Mouse (Mus musculus) skeletal muscle tissue, adult 2 months (tissue): Measurements from ENCODE around the gene Ap1s3.

Experiments
- DNase-seq: peaks from one replicate; pipeline ENCODE4 v3.0.0-alpha.2; 2012; ENCODE audit warnings: low read depth, low spot score

Ap1s3 gene

DNA sequence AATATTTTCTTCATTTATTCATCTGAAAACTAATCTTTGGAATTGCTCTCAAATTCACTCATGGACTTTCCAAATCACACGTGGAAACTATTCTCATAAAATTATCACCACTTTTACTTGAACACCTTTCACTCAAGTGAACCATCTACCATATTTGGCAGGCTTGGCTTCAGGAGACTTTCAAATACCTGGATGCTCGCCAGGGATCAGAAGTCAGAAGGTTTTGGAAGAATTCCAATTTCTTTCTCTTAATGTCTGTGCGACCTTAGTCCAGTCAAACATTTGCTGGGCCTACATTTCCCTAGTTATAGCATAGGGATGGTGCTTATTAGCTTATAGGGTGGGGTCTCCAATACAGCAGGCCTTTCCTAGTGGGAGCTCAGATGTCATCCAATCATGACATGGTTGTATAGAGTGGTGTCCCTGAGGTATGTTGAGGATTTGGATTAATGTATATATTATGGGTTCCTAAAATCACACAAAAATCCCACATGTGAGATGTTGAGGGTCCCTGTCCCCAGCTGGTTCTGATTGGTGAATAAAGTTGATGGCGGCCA is 79.0 kb downstream of the Ap1s3 start:
- no peak for DNase-seq

DNA sequence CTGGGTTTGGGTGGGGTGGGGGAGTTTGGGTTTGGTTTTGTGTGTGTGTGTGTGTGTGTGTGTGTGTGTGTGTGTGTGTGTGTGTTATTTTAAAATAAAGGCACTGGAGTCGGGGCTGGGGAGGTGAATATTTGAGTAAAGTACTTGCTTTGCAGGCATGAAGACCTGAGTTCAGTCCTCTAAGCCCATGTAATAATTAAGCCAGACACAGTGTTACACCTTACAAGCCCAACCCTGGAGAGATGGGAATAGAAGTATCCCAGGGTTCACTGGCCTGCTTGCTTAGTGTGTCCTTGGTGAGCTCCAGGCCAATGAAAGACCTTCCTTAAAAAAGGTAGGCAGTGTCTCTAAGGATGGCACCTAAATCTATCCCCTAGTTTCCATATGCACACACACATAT is 80.7 kb downstream of the Ap1s3 start:
- DNase-seq, result no peak

DNA sequence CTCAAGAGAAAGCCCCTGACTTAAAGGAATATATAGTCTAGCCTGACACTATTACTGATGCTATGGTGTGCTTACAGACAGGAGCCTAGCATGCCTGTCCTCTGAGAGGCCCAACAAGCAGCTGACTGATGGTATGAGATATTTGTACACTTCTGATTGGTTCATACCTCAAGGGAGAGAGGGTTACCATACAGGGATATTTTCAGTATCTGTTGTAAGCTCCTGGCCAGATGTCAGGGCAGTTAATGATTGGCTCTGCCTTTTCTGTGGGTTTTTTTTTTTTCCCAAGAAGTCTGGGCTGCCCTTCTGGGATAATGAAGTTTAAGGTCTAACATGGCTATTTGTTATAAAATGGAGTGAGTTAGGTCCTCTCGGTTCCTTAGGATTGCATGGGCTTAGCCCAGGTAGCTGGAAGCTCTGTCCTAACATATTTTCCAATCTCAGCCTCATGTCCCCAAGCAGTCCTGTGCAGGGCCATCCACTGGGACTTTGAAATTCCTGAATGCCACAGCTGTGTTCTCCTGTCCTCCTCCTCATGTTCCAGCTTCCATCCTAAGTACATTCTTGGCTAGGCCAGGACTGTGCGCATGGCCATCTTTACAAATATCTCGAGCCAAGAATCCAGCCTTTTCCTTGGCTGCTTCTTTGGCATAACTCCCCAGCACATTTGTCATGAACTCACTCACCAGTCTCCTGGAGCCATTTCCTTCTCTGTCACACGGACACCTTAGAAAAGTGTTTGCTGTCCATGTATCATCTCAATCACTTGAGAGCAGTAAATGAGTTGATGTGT is 81.6 kb downstream of the Ap1s3 start:
- DNase-seq, result peak; percentile 34

DNA sequence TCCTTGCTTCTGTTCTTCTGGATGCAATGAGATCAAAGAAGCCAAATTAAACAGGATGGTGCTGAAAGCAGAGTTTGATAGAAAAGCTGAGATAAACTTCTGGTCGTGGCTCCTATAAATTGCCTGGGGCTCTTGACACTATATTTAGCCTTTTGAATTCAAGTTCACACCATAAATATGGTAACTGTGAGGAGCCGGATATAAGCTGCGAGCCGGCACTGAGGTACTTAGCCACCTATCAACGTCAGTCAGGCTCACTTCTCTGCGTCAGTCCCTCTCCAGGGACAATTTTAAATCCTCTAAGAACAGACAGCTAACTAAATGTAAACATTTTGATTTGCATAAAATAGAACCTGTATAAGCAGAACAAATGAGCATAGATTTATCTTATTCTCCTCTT is 82.3 kb downstream of the Ap1s3 start:
- no peak for DNase-seq

DNA sequence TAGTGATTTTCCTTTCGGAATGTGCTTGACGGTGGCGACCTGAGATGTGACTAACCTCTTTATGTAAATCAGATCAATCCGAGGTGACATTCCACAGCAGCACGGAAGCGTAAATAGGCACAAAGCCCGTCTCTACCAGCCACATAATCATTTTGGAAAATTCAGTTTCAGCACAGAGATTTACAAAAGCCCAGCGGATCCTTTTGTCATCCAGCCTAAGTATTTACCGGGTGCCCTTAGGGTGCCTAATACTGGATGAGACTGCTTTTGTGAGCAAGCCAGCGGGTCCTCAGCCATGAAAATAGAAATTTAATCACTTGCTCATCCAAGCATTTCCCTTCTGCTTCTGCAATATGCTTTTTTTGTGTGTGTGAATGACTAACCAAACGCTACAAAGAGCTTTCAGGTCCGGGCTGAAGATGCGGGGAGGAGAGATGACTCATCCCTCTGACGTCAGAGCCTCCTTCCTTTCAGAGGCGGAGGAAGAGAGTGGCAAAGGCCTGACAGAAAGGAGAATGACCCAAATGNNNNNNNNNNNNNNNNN is 90.6 kb downstream of the Ap1s3 start:
- peak; percentile 32 for DNase-seq

DNA sequence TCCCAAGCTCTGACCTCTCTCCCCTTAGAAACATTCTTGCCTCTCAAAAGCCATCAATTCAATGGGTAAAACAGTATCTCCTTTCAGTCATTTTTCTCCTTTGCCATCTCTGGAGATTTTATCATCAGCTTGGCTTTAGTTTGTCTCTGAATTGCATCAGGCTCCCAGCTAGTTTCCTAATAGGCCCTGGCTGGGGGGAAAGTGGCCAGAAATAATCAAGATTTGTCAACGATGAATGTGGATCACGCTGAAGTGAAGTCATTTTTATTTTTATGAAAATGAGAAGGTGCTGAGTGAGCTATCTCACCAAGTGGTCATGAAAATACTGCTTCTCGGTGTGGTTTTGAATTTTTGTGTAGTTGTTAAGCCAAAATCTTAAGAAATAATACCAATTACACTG is 94.4 kb downstream of the Ap1s3 start:
- peak; percentile 67 for DNase-seq

DNA sequence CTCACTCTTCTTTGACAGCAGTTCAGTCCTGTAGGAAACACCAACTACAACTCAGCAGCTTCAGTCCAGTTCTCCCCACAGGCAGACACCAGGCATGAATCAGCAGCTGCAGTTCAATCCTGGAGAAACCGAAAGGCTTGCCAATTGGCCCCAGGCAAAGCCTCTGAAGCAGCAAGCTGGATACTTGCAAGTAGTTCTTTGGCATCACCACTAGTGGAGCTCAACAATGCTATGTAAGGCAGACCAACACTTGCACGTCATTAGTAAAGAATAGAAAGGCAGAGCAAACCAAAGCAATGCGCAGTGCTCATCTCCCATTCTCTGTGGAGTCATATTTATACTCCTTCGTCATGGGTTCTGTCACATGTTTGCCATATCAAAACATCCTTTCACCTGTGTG is 99.9 kb downstream of the Ap1s3 start:
- DNase-seq, result no peak

DNA sequence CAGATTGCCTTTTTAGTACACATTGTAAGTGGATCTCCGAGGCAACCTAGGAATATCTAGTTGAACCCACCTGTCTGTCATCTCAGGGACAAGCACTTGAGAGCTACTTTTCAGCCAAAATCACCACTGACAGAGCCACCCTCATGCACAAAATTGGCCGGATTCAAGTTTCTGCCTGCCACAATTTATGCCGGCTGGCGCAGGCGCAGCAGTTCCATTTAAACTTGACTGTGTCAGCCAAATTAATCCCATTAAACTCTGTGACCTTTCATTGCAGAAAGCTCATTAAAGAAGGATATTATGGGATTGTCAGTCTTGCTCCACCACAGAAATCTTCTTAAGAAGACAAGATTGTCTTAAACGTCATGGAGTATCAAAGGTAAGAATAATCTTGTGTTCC is 100.6 kb downstream of the Ap1s3 start:
- DNase-seq, result no peak

DNA sequence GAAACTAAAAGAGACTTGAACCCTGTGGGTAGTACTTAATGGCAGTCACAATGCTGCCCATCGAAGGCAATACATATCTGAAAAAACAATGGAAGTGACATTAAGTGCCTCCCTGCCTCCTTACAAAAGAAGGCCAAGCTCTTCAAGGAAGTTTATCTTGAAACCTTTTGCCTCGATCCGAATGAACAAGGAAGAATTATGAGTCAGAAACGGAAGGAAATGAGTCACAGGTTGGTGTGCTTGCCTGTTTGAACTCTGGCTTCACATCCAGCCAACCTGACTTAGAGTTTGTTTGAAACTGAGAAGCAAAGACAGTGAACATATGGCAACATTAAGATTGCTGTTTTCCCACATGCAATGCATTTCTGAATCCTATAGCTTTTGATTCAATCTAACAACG is 110.6 kb downstream of the Ap1s3 start:
- DNase-seq, result no peak
